Mouse (Mus musculus) small intestine, adult 2 months (tissue): ENCODE data around the gene Nup107.

Experiments used
- CTCF ChIP-seq: fragments of 200-500 bp; IDR thresholded peaks from 2 replicates; pipeline ENCODE4 v1.5.1; 2012; ENCODE audit warnings: low read depth, mild to moderate bottlenecking, control low read depth, inconsistent platforms, low read length, moderate library complexity, mixed read lengths; ENCODE audit not compliant: insufficient replicate concordance, insufficient read length; ENCODE audit errors: extremely low read depth
- POLR2A ChIP-seq: fragments of 200-500 bp; IDR thresholded peaks from 2 replicates; pipeline ENCODE4 v1.6.1; 2012; ENCODE audit warnings: low read depth, mild to moderate bottlenecking, control low read depth, inconsistent platforms, low read length, moderate library complexity

- TF ChIP-seq CTCF (no peak), POLR2A (no peak)
Measured at GRCm38 (mm10) chr10:117753711-117754608, 38.5 kb downstream of the Nup107 start.
